Mouse (Mus musculus): ENCODE measurements around the gene Msl3.
"Not testable (repeated sequence)": the region's sequence is repeated elsewhere in the genome, so short reads cannot be mapped to it uniquely, and the experiment has no call there.

The Msl3 gene

DNA sequence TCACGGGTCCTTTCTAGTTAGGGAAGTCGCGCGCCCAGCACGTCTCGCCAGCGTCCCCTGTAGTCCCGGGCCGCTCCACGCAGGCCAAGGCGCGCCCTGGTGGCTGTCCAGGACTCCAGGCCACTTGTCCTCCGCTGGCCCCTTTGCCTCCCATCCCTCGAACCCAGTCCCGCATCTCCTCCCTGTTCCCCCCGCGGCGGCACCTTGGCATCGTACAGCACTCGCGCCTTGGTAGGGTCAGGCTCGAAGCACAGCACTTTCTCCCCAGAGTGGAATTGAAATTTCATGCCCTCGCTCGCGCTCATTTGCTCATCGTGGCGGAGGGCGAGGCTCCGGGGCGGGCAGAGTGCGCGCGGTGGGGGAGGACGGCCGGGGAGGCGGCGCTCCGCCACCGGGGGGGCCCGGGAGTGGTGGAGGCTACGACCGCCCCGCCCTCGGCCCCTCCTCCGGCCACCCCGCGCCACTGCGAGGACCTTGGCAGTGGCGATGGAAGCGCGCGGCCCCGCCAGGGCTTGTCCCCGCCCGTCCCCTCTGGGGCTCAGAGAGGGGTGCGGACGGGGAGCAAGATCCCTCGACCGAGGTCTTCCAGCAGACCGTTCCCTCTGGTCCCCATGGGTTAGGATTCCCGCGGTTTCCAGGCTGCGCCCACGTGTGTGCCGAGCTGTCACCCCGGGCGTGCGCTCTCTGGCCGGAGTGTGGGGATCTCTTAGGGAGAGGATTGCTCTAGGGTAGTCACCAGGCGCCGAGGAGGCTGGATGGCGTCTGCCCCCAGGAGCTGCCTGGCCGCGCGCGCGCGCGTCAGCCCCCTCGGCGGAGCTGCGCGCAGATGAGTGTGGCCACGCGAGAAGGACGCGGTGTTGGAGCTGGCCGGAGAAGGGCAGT, at the start of gene Msl3:
Gene Msl3 (minus strand): TSS at position 374 of the 882 bp plus-strand sequence.
- peak; percentile 81 for DNase-seq

DNA sequence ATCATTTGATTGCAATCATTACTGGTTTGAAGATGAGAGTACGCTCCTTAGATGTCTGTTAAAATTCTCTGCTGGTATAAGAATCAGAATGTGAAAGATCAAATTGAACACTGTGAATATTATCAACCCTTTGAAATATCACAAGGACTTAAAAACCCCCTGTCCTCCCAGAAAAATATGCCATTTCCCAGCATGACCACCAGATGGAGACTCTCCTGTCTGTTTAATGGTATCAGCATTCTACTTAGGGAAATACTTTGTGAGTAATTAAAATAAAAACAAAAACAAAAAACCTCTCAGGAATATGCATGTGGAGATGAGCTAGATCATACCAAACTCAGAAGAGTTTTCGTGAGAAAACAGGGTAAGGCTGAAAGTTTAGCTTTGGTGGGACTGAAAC, 44.3 kb upstream of the Msl3 start:
- DNase-seq = no peak

DNA sequence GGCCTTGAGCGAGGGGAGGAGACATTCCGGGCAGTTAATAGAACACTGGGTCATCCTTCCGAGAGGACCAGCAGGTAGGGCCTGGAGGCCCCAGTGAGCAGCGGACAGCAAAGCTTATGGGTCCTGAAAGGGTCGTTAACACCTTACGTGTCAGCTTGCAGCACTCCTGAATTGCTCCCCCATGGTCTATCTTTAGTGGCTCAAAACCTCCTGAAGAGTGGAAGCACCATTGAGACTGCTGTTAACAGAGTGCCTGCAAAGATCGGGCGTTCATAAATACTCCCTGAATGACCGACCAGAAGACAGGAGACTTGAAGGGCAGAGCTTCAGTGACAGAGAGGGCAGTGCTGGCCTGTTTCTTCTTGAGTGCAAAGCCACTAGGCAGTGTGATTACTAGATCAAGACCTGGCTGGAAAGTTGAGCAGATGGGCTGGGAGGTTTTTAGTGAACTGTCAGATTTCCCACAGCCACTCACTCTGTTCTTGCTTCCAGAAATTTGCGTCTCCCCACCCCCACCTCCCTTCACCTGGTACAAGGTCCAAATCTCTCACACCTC, 787 bp upstream of the Msl3 start:
- DNase-seq = no peak

- DNase-seq = no peak
Observed at GRCm38 (mm10) chrX:168672913-168673524, 679 bp downstream of the Msl3 start.

DNA sequence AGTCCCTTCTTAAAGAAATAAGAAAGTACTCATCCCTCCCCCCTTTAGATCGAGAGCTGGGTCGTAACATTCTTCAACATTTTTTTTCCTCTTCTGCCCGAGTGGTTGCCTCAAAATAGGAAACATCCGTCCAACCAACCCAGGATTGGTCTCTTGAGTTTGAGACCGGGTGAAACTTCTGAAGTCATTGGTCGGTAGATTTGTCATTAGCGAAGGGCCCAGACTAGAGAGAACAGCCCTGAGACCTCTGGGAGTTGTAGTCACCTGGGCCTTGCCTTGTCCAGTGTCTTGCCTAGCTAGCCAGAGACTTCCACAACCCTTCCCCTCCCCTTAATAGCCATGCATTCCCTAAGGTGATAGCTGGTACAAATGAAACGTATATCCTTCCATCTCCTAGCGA, 1.3 kb downstream of the Msl3 start:
- peak; percentile 82 for DNase-seq

- no peak for DNase-seq
Observed at GRCm38 (mm10) chrX:168663982-168664689, 9.6 kb downstream of the Msl3 start.

DNA sequence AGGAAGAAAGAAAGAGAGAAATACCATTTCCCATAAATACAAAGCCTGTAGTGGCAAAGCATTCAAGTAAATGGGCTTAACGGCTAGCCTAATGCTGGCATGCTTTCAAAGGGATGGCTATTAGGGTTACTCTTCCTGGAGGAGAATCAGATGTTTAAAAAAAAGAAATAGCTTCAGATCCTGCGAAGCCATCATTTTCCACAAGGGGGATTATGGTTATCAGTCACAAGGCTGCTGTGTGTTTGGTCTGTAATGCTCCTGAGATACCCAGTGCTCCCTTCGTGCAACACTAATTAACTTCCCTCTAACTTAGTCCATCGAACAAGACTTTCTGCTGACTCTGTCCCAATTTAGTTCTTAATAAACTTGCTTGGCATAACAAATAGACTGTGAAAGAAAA, 13.5 kb downstream of the Msl3 start:
- DNase-seq = no peak

DNA sequence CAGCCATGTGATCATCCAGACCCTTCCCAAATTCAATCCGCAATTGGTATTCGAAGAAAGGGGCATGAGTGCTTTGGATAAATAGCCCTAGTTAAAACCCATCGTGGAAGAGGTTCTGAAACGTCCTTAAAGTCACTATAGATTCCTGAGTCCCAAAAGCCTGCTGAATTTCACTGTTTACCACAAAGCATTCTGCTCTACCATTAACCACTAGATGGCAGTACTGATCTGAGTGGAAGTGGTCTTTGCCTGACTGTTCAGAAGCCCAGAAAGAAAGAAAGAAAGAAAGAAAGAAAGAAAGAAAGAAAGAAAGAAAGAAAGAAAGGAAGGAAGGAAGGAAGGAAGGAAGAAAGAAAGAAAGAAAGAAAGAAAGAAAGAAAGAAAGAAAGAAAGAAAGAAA, 13.9 kb downstream of the Msl3 start:
- not testable (repeated sequence) for DNase-seq

DNA sequence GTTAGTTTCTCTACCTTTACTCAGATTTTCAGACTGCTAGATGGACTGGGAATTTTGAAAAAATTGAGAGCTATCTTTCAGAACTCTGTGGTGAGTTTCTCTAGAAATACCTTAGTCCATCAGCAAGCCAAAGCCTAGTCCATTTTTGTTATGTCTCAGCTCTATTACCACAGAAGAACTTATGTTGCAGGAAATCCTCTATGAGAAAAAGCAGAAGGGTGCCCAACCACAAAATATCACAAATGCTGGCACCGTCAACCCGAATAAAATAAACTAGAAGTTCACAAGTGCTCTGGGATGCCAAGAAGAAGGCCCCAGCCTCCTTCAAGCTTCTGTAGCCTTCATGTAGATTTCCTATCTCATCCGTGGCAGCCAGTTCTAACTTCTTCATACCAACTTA, 14.4 kb downstream of the Msl3 start:
- no peak for DNase-seq

GRCm38 (mm10) chrX:168657795-168658194, 15.9 kb downstream of the Msl3 start:
- DNase-seq = no peak

GRCm38 (mm10) chrX:168649336-168649735, 24.4 kb downstream of the Msl3 start:
- no peak for DNase-seq

GRCm38 (mm10) chrX:168647746-168648145, 26.0 kb downstream of the Msl3 start:
- DNase-seq = peak; percentile 6

- DNase-seq = no peak
Observed at GRCm38 (mm10) chrX:168643451-168643850, 30.2 kb downstream of the Msl3 start.

- peak; percentile 43 for DNase-seq
Observed at GRCm38 (mm10) chrX:168639556-168640356, 33.9 kb downstream of the Msl3 start.

All from kidney, adult 11 months (tissue).